Mouse (Mus musculus): ENCODE measurements around the gene Tpd52l1. TPM values are rescaled to one million over a fixed set of nuclear protein-coding genes. Genes with fewer than 3 reads are reported as not detected.
"Not testable (repeated sequence)": the region's sequence is repeated elsewhere in the genome, so short reads cannot be mapped to it uniquely, and the experiment has no call there.

Gene Tpd52l1
- polyA plus RNA-seq, 1 experiment, result 56.1 TPM

DNA sequence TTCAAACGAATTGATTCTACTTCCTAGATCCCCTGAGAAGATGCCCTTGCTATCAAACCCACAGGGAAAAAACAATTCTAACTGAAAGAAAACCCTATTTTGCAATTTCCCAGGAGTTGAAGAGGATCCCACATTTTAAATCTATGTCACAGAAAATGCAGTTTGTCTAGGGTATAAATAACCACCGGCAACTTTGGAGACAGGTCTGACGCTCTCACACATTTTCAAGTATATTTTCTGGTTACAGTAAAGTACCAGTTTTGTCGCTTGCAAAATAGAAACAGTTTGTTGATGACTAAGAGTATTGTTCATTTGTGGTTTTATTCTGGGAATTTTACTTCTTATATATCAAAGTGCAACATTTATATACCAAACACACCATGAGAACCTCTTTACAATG, 9.7 kb downstream of the Tpd52l1 start:
- Histone ChIP-seq H3K27me3 (ENCODE audit: control insufficient read depth, insufficient read depth, insufficient read length) (no peaks in the 10 kb centered on the region), H3K4me3 (no peak overlapping the region), H3ac (ENCODE audit: control insufficient read depth, insufficient read length) (no peak overlapping the region), H3K36me3 (ENCODE audit: control insufficient read depth, insufficient read depth) (no peaks in the 10 kb centered on the region), H3K4me2 (ENCODE audit: low read depth) (no peak overlapping the region), H3K79me2 (ENCODE audit: control insufficient read depth, insufficient read depth) (peaks cover 4% of the 10 kb centered on the region)
- TF ChIP-seq MYOG (IDR thresholded peaks at IDR 0.05; ENCODE audit: control insufficient read depth in 1 of 3, insufficient read depth in 1 of 3, insufficient read length in 2 of 3, low read depth in 2 of 3), result no peak
- no peak for TF ChIP-seq SRF (IDR thresholded peaks at IDR 0.05; ENCODE audit: control insufficient read depth, insufficient read length, low read depth)
- TF ChIP-seq POLR2A (IDR thresholded peaks at IDR 0.05; ENCODE audit: insufficient read length, low read depth), result no peak
- TF ChIP-seq MYOD1 (IDR thresholded peaks at IDR 0.05; ENCODE audit: control insufficient read depth in 1 of 3, insufficient read length in 2 of 3, low read depth in 2 of 3), result no peak

DNA sequence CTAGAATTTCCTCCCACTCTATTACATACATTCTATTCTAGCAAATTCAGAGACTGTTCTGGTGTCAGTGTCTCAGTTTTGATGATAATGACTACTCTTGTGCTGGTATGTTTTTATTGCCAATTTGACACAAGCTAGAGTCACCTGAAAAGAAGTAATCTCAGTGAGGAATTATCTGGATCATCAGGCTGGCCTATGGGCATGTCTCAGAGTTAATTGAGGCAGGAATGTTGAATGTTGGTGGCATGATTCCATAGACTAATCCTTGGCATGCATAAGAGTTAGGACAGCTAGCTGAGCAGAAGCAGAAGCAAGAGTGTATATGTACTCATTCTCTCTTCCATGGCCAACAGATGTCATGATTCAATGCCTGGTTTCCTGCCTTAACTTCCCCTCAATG, 27.8 kb downstream of the Tpd52l1 start:
- Histone ChIP-seq H3K4me3 (no peak overlapping the region), H3ac (ENCODE audit: control insufficient read depth, insufficient read length) (no peak overlapping the region), H3K27me3 (ENCODE audit: control insufficient read depth, insufficient read depth, insufficient read length) (no peaks in the 10 kb centered on the region), H3K36me3 (ENCODE audit: control insufficient read depth, insufficient read depth) (no peaks in the 10 kb centered on the region), H3K4me2 (ENCODE audit: low read depth) (no peak overlapping the region), H3K79me2 (ENCODE audit: control insufficient read depth, insufficient read depth) (no peaks in the 10 kb centered on the region)
- no peak for TF ChIP-seq E2F4 (IDR thresholded peaks at IDR 0.05; ENCODE audit: insufficient read depth)
- TF ChIP-seq MYOD1 (IDR thresholded peaks at IDR 0.05; ENCODE audit: control insufficient read depth in 1 of 3, insufficient read length in 2 of 3, low read depth in 2 of 3), result no peak
- TF ChIP-seq POLR2AphosphoS2 (IDR thresholded peaks at IDR 0.05; ENCODE audit: insufficient read length, low read depth), result no peak
- no peak for TF ChIP-seq REST (IDR thresholded peaks at IDR 0.05; ENCODE audit: insufficient read depth, insufficient read length)
- no peak for TF ChIP-seq SRF (IDR thresholded peaks at IDR 0.05; ENCODE audit: control insufficient read depth, insufficient read length, low read depth)
- TF ChIP-seq MYOG (IDR thresholded peaks at IDR 0.05; ENCODE audit: control insufficient read depth in 1 of 3, insufficient read depth in 1 of 3, insufficient read length in 2 of 3, low read depth in 2 of 3), result no peak
- no peak for TF ChIP-seq USF1 (IDR thresholded peaks at IDR 0.05; ENCODE audit: low read depth)
- TF ChIP-seq MAX (IDR thresholded peaks at IDR 0.05; ENCODE audit: low read depth), result no peak
- TF ChIP-seq POLR2A (IDR thresholded peaks at IDR 0.05; ENCODE audit: insufficient read length, low read depth), result no peak
- TF ChIP-seq TCF3 (IDR thresholded peaks at IDR 0.05; ENCODE audit: insufficient read length, low read depth), result no peak
- no peak for TF ChIP-seq CEBPB (IDR thresholded peaks at IDR 0.05; ENCODE audit: insufficient read depth, poor library complexity, severe bottlenecking)
- TF ChIP-seq TCF12 (IDR thresholded peaks at IDR 0.05; ENCODE audit: insufficient read depth, poor library complexity, severe bottlenecking), result no peak

DNA sequence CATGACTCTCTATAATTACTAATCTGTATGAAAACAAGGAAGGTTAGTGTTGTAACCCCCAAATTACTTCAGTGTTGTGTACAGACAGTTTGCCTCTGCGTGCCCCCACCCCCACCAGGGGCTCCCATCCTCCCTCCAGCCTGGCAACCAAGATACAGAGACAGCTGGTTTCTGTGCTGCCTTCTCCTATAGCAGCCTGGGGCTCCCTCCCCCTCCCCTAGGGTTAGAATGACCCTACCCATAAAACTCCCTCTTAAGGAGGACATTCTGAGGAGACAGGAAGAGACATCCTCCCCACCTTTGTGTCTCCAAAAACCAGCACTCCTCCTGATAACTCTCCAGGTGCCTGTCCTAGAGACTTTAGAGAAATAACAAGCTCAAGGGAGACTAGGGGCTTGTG, 52.8 kb downstream of the Tpd52l1 start:
- no peaks in the 10 kb centered on the region for H3K79me2 ChIP-seq (ENCODE audit: control insufficient read depth, insufficient read depth)
- no peaks in the 10 kb centered on the region for H3K27me3 ChIP-seq (ENCODE audit: control insufficient read depth, insufficient read depth, insufficient read length)
- TF ChIP-seq POLR2A (IDR thresholded peaks at IDR 0.05; ENCODE audit: insufficient read length, low read depth), result no peak
- no peak for TF ChIP-seq MYOD1 (IDR thresholded peaks at IDR 0.05; ENCODE audit: control insufficient read depth in 1 of 3, insufficient read length in 2 of 3, low read depth in 2 of 3)
- TF ChIP-seq E2F4 (IDR thresholded peaks at IDR 0.05; ENCODE audit: insufficient read depth), result no peak
- TF ChIP-seq TCF12 (IDR thresholded peaks at IDR 0.05; ENCODE audit: insufficient read depth, poor library complexity, severe bottlenecking), result no peak
- no peak for TF ChIP-seq USF1 (IDR thresholded peaks at IDR 0.05; ENCODE audit: low read depth)
- no peak for TF ChIP-seq MAX (IDR thresholded peaks at IDR 0.05; ENCODE audit: low read depth)
- TF ChIP-seq REST (IDR thresholded peaks at IDR 0.05; ENCODE audit: insufficient read depth, insufficient read length), result no peak
- H3K36me3 ChIP-seq (ENCODE audit: control insufficient read depth, insufficient read depth), result no peaks in the 10 kb centered on the region
- no peak overlapping the region for H3K4me2 ChIP-seq (ENCODE audit: low read depth)
- no peak overlapping the region for H3K4me3 ChIP-seq
- H3ac ChIP-seq (ENCODE audit: control insufficient read depth, insufficient read length), result no peak overlapping the region

DNA sequence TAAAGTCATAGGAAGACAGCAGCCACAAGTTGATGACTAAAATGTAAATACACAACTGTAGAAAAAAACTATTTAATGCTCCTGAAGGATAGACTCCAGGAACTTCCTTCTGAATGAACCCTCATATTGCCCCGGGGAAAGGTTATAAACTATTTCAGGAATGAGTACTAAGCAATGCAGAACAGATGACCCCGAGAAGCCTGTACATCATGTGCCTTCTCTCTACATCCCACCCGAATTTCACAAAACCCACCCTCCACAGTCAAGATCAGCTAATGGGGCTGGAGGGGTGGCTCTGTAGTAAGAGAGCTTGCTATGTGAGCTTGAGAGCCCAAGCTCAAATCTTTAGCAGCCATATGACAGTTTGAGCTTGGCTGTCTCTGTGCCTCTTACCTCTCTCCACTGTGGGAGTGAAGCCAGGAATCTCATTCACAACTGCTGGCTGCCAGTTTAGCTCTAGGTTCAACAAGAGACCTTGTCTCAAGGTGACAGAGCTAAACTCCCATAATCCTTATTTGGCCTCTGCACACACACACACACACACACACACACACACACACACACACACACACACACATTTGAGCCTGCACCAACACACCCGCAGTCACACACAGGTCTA, 54.9 kb downstream of the Tpd52l1 start:
- TF ChIP-seq POLR2A (IDR thresholded peaks at IDR 0.05; ENCODE audit: insufficient read length, low read depth) (no peak), E2F4 (IDR thresholded peaks at IDR 0.05; ENCODE audit: insufficient read depth) (no peak), TCF3 (IDR thresholded peaks at IDR 0.05; ENCODE audit: insufficient read length, low read depth) (no peak), USF1 (IDR thresholded peaks at IDR 0.05; ENCODE audit: low read depth) (no peak), REST (IDR thresholded peaks at IDR 0.05; ENCODE audit: insufficient read depth, insufficient read length) (no peak), SRF (IDR thresholded peaks at IDR 0.05; ENCODE audit: control insufficient read depth, insufficient read length, low read depth) (no peak), TCF12 (IDR thresholded peaks at IDR 0.05; ENCODE audit: insufficient read depth, poor library complexity, severe bottlenecking) (no peak), MYOG (IDR thresholded peaks at IDR 0.05; ENCODE audit: control insufficient read depth in 1 of 3, insufficient read depth in 1 of 3, insufficient read length in 2 of 3, low read depth in 2 of 3) (no peak), MAX (IDR thresholded peaks at IDR 0.05; ENCODE audit: low read depth) (no peak), MYOD1 (IDR thresholded peaks at IDR 0.05; ENCODE audit: control insufficient read depth in 1 of 3, insufficient read length in 2 of 3, low read depth in 2 of 3) (no peak), CEBPB (IDR thresholded peaks at IDR 0.05; ENCODE audit: insufficient read depth, poor library complexity, severe bottlenecking) (no peak), POLR2AphosphoS2 (IDR thresholded peaks at IDR 0.05; ENCODE audit: insufficient read length, low read depth) (no peak)
- no peaks in the 10 kb centered on the region for H3K36me3 ChIP-seq (ENCODE audit: control insufficient read depth, insufficient read depth)
- no peak overlapping the region for H3K4me3 ChIP-seq
- no peak overlapping the region for H3ac ChIP-seq (ENCODE audit: control insufficient read depth, insufficient read length)
- H3K4me2 ChIP-seq (ENCODE audit: low read depth), result no peak overlapping the region
- H3K79me2 ChIP-seq (ENCODE audit: control insufficient read depth, insufficient read depth), result no peaks in the 10 kb centered on the region
- no peaks in the 10 kb centered on the region for H3K27me3 ChIP-seq (ENCODE audit: control insufficient read depth, insufficient read depth, insufficient read length)

DNA sequence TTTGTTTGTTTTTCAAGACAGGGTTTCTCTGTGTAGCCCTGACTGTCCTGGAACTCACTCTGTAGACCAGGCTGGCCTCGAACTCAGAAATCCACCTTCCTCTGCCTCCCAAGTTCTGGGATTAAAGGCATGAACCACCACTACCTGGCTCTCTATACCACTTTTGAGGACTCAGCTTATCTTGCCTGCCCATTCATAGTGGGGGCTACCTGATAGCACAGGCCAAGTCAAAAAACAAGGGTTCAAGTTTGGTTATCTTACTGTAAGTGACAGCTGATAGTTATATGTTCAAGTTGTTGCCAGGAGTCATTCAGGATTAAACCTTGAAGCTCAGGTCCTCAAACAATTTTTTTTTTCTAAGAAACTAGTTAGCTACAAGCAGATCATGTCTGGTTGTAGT, 57.2 kb downstream of the Tpd52l1 start:
- not testable (repeated sequence) for H3K36me3 ChIP-seq (ENCODE audit: control insufficient read depth, insufficient read depth); H3K27me3 ChIP-seq (ENCODE audit: control insufficient read depth, insufficient read depth, insufficient read length); H3K4me3 ChIP-seq; H3ac ChIP-seq (ENCODE audit: control insufficient read depth, insufficient read length); H3K4me2 ChIP-seq (ENCODE audit: low read depth); H3K79me2 ChIP-seq (ENCODE audit: control insufficient read depth, insufficient read depth)

DNA sequence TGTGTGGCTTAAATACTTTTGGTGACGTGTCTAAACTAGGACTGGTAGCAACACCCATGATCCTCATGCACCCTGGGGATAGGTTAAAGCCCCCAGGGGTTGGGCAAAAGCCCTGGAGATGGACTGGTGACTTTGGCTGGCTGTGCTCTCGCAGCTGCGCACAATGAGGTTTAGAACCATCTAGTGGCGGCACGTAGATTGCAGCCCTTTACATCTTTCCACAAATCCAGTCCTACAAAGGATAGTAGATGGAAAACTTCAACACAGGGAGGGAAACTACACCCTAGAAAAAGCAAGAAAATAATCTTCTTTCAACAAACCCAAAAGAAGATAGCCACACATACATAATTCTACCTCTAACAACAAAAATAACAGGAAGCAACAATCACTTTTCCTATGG, 75.6 kb downstream of the Tpd52l1 start:
- H3K79me2 ChIP-seq (ENCODE audit: control insufficient read depth, insufficient read depth); H3ac ChIP-seq (ENCODE audit: control insufficient read depth, insufficient read length); H3K4me2 ChIP-seq (ENCODE audit: low read depth); H3K27me3 ChIP-seq (ENCODE audit: control insufficient read depth, insufficient read depth, insufficient read length); H3K4me3 ChIP-seq; H3K36me3 ChIP-seq (ENCODE audit: control insufficient read depth, insufficient read depth): not testable (repeated sequence)

Data from myocyte (in vitro differentiated cells).